Mouse (Mus musculus) kidney, adult 8-10 months (tissue): ENCODE data around the gene Gpx3.
"Not testable (repeated sequence)": the region's sequence is repeated elsewhere in the genome, so short reads cannot be mapped to it uniquely, and the experiment has no call there.

Experiments
- DNase-seq, 2 experiments: peaks; one replicate each; pipeline ENCODE4 v3.0.0; 2022

Gene Gpx3

DNA sequence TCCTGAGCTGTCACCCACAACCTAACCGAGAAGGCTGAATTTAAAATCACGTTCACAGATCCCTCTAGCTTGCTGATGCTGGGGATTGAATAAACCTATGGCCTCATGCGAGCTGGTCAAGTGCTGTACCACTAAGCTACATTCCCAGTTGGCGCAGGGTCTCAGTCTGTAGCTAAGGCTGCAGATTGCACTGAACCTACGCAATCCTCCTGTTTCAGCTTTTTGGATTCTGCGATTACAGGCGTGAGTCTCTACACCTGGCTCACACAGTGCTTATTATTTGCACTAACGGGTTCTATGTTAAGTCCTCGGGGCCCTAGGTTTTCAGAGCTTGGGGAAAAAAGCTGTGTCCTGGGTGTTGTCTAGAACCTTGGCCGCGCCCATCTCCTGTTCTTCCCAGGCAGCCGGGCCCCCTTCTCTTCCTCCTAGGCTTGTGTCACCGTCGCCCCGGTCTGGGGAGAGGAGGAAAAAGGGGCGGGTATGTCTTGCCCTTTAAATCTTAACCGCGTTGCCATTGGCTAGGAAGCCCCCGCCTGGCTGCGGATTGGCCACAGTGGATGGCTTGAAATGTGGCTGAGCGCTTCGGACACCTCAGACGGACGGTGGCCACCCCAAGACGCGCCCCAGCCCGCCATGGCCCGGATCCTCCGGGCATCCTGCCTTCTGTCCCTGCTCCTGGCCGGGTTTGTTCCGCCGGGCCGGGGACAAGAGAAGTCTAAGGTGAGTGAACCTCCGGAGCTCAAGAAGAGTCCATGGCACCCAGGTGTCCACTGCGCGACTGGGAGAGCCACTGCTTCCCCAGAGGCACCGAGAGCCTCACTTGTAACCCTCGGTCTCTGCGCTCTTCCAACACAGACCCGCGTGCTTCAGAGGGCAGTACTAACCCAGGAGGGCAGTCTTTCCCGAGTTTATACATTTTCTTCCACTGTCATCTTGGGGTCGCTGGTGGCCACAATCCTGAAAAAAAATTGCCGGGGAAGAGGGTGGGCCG lies at the start of gene Gpx3:
Gpx3 (plus strand) TSS at position 121 of the 991 bp plus-strand sequence.
- peak; percentile 91 to 92 for DNase-seq

DNA sequence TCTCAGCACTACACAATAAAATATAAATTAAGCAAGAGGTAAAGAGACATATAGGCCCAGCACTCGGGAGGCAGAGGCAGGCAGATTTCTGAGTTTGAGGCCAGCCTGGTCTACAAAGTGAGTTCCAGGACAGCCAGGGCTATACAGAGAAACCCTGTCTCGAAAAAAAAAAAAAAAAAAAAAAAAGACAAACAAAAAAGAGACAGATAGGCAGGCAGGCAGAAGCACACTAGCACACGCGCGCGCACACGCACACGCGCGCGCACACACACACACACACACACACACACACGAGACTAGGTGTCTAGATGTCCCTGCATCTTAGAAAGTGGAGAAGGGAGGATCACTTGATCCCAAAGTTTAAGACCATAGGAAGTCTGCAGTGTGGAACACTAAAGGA lies 43.4 kb upstream of the Gpx3 start:
- DNase-seq, result not testable (repeated sequence)

- peak in 1 of 2 experiments; percentile 26 for DNase-seq
These were observed 42.7 kb upstream of the Gpx3 start for GRCm38 (mm10) chr11:54859322-54860165.

GRCm38 (mm10) chr11:54860256-54861038 lies 41.8 kb upstream of the Gpx3 start, which contains the start of gene Lyrm7:
Gene Lyrm7, minus strand, starts transcription at chr11:54860916.
- peak; percentile 97 to 99 for DNase-seq

- no peak for DNase-seq
These were observed 40.5 kb upstream of the Gpx3 start for GRCm38 (mm10) chr11:54861471-54862420.

GRCm38 (mm10) chr11:54862621-54863520 lies 39.4 kb upstream of the Gpx3 start:
- DNase-seq, result peak in 1 of 2 experiments; percentile 64

DNA sequence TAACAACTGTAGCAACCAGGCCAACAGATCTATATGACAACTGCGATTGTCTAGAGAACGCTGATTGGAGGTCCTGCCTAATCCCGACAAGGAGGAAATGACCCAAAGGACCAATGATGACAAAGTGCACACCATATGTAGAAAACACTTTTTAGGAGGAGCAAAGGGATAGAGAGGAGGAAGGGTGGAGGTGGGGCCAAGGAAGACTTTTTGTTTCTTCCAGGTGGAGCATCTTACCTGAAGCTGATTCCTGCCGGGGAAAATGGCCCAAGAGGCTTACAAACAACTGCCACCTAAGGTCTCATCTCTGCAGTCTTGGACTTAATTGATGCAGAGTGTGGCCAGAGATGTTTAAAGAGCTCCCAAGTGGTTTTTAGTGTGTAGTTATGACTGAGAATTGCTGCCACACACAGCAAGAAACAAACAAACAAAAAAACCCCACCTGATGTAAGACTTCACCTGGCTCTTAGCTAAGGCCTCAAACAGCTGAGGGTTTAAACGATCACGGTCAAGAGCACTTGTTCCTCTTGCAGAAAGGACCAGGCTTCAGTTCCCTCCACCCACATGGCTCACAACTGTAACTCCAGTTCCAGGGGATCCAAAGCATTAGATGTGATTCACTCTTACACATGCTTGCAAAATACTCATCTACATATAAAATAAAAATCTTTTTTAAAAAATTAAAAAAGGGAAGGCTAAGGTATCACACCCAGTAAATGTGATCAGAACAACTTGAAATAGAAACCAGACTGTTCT lies 36.7 kb upstream of the Gpx3 start:
- DNase-seq, result no peak

- DNase-seq, result peak; percentile 92 to 93
These were observed 35.9 kb upstream of the Gpx3 start, which contains the start of gene Hint1 for GRCm38 (mm10) chr11:54866119-54867048. Gene Hint1, plus strand, starts transcription at chr11:54866383.

DNA sequence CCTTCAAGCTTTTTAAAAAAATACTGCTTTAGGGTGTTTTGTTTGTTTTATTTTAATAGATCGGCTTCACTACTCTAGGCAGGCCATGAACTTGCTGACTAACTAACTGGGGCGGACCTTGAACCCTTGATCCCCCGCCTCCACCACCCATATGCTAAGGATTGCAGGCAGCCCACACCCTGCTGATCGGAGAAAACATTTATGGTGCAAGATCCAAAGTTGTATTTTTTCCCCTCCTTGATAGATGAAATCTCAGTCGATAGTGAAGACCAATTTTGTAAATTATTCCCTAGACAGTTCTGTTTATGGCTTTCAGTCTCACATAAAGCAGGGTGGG lies 35.2 kb upstream of the Gpx3 start:
- DNase-seq, result peak; percentile 72 to 76

- no peak for DNase-seq
These were observed 34.3 kb upstream of the Gpx3 start for GRCm38 (mm10) chr11:54867903-54868434.

GRCm38 (mm10) chr11:54868445-54868844 lies 33.8 kb upstream of the Gpx3 start:
- no peak for DNase-seq

GRCm38 (mm10) chr11:54869318-54869717 lies 32.9 kb upstream of the Gpx3 start:
- no peak for DNase-seq

DNA sequence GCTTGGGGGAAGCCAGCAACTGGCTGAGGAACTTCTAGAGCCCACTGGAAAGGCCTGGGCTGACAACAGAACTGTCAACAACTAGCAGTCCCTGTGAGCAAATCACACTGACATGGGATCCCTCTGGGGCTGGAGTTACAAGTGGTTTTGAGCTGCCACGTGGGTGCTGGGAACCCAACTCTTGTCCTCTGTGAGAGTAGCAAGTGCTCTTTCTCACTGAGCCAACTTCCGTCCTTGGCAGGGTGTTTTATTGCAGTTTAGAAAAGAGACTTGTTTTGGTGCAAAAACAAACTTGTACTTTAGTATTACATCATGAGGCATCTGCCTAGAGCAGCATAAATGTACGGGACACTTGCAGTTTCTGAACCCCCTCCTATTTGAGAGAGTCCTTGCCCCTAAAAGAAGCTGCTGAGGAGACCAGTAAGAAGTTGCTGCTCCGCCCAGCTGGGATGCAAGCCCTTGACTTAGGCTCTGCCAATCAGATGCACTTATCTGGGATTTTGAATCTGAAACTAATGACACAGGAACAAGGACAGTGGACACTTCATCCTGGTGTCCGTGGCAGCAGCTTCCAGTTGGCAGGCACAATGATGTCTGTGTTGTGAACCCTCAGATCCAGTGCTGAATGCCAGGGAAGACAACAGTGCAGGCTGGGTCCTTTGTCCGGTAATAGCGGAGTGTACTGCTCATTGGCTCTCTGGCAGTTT lies 30.3 kb upstream of the Gpx3 start:
- no peak for DNase-seq

- DNase-seq, result no peak
These were observed 26.2 kb upstream of the Gpx3 start for GRCm38 (mm10) chr11:54876031-54876430.

DNA sequence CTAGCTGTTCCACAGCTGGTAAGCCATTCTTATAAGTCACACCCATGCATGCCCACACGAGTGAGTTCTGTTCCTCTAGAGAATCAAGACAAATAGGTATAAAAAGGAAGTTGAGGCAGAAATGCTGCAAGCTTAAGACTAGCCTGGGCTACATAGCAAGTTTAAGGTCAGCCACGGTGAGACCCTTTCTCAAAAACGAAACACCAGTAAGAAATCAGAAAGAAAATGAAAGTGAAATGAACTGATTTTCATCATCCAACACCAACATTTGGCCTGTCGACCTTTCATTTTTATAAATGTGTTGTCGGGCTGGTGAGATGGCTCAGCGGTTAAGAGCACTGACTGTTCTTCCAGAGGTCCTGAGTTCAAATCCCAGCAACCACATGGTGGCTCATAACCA lies 23.4 kb upstream of the Gpx3 start:
- no peak for DNase-seq

- peak; percentile 76 to 82 for DNase-seq
These were observed 22.8 kb upstream of the Gpx3 start for GRCm38 (mm10) chr11:54879434-54879833.

DNA sequence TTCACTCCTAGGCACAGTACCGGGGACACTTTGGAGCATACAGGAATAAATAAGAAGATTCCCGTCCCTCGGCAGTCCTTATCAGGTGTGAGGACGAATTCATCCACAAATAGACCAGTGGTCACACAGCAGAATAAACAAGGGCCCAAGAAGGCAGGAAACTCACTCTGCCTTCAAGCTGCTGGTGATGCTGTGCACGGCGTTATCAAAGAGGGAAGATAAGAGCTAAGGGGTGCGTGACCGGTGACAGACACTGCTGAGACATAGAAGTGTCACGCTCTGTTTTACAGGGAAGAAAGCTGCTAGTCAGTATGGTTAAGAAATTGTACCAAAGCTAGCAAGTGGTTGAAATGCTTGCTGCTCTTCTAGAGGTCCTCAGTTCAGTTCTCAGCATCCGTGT lies 22.3 kb upstream of the Gpx3 start:
- DNase-seq, result no peak
